Mouse (Mus musculus): Measurements from ENCODE around the gene Pcyt1a.

DNA sequence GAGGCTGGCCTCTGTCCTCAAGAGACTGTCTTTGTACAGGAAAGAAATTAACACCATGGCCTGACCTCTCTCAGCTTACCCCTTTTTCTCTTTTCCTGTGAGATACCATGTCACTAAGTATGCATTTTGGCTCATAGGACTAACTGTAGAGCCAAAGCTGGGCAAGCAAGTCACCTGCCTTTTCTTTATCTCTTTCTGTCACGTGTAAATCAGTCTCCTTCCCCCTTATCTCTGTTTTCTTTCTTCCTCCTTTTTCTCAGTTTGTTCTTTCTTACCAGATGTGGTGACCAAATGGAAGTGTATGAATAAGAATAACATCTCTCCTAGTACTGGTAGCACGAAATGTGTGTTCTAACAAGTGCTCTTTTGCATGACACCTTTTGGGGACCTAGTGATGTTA is 45.8 kb upstream of the Pcyt1a start:
- TF ChIP-seq CTCF (IDR thresholded peaks at IDR 0.05; ENCODE audit: extremely low read depth, insufficient read depth, low read length), result no peak
- TF ChIP-seq POLR2A (IDR thresholded peaks at IDR 0.05; ENCODE audit: extremely low read depth, insufficient read depth, low read length), result no peak

All from cortical plate, adult 2 months (tissue).